Mouse (Mus musculus) embryonic facial prominence, embryonic 15.5 days (tissue): ENCODE results near the gene Fgf13. TPM values are rescaled to one million over a fixed set of nuclear protein-coding genes. Genes with fewer than 3 reads are reported as not detected.
A peak's percentile ranks its signal among the peaks of the same experiment; 100 is the strongest.

Source experiments
- ATAC-seq: fragments of 200-750 bp; cut with Nextera tagmentation; 2 replicates; pipeline ENCODE4 v1.8.0; 2017; ENCODE audit warnings: low read depth, moderate TSS enrichment; ENCODE audit not compliant: insufficient number of reproducible peaks, low FRiP score, low TSS enrichment
- H3K27ac ChIP-seq: fragments of 300-500 bp; sonication (generic); replicated peaks from 2 replicates; pipeline ENCODE4 v1.5.1; 2015; ENCODE audit warnings: mild to moderate bottlenecking, inconsistent platforms
- H3K27me3 ChIP-seq: fragments of 300-500 bp; sonication (generic); 2 replicates; pipeline ENCODE4 v1.6.1; 2015; ENCODE audit warnings: inconsistent platforms
- H3K36me3 ChIP-seq: fragments of 300-500 bp; sonication (generic); 2 replicates; pipeline ENCODE4 v1.6.1; 2015; ENCODE audit warnings: mild to moderate bottlenecking, inconsistent platforms
- H3K4me1 ChIP-seq: fragments of 300-500 bp; sonication (generic); 2 replicates; pipeline ENCODE4 v1.6.1; 2015; ENCODE audit warnings: inconsistent platforms
- H3K4me2 ChIP-seq: fragments of 300-500 bp; sonication (generic); replicated peaks from 2 replicates; pipeline ENCODE4 v1.6.1; 2015; ENCODE audit warnings: mild to moderate bottlenecking, inconsistent platforms
- H3K4me3 ChIP-seq: fragments of 300-500 bp; sonication (generic); replicated peaks from 2 replicates; pipeline ENCODE4 v1.5.1; 2015; ENCODE audit warnings: mild to moderate bottlenecking, inconsistent platforms
- H3K9ac ChIP-seq: fragments of 300-500 bp; sonication (generic); 2 replicates; pipeline ENCODE4 v1.6.1; 2015; ENCODE audit warnings: inconsistent platforms
- H3K9me3 ChIP-seq: fragments of 300-500 bp; sonication (generic); replicated peaks from 2 replicates; pipeline ENCODE4 v1.6.1; 2016; ENCODE audit warnings: inconsistent platforms
- WGBS: fragments of 180-500 bp; shearing (Covaris S2); methylation state at CpG from one replicate; pipeline ENCODE4 v1.1.7; 2015; 5-methylcytosine and 5-hydroxymethylcytosine counted together
- polyA plus RNA-seq: library from polyadenylated mRNA; unstranded; fragments of >200 nt; fragmentation: Nextera tagmentation; extraction: Ambion mirVana; gene quantifications from 2 replicates; pipeline ENCODE4 v1.2.1, GENCODE M21; 2015

The Fgf13 gene
- polyA plus RNA-seq, 1 experiment from 2014 or later = 18.3 TPM

DNA sequence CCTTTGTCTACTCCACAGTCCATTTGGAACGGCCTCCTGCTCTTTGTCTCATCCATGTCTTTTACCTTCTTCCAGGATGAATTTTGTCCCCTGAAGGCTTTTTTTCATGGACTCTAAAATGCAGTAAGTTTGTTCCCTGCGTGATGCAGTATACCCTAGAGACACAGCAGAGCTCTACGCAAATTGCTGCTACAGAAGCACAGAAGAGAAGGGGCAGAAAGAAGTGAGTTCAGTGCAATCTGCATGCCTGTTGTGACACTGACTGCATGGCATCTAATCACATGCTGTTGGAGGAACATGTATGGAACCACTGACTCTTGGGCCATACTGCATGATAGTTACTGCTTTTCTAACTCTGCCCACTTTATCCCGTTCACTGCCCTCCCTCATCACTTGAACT, 388.2 kb downstream of the Fgf13 start:
- Histone ChIP-seq H3K4me2 (no peak overlapping the region), H3K27ac (no peak overlapping the region), H3K9me3 (no peaks in the 10 kb centered on the region), H3K36me3 (no peaks in the 10 kb centered on the region), H3K4me1 (no peaks in the 10 kb centered on the region), H3K27me3 (no peaks in the 10 kb centered on the region), H3K9ac (no peak overlapping the region), H3K4me3 (no peak overlapping the region)
- 67% methylated on average over 4 of the region's 4 CpGs for WGBS
- ATAC-seq = no peak

DNA sequence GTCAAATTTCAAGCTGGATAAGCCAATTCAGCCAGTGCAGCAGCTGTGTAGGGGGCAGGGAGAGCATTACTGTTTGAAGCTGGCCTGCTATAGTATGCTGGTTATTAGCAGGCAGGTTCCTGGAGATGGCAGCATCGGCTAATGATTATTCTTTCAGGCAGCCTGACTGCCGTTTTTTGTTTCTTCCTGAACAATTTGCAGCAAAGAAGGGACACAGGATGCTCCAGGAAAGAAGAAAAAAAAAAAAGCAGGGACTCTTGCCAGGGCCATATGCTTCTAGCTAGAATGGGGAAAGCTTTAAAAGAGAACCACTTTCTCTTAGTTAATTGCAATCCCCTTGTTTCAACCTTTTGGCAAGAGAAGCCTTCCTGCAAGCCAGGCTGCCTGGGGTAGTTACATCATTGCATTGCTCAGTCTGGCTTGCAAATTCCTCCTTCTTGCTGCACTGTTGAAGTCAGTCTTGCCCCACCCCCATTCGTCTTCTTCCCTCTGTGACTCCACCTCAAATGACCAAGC, 388.7 kb downstream of the Fgf13 start:
- no peaks in the 10 kb centered on the region for H3K9me3 ChIP-seq
- 22% methylated on average over 3 of the region's 3 CpGs for WGBS
- no peak overlapping the region for H3K4me3 ChIP-seq
- no peaks in the 10 kb centered on the region for H3K36me3 ChIP-seq
- H3K4me2 ChIP-seq = no peak overlapping the region
- no peak overlapping the region for H3K27ac ChIP-seq
- H3K27me3 ChIP-seq = no peaks in the 10 kb centered on the region
- no peak overlapping the region for H3K9ac ChIP-seq
- ATAC-seq = peak; percentile 57; the same call in 1 of the 2 replicates
- H3K4me1 ChIP-seq = no peaks in the 10 kb centered on the region

DNA sequence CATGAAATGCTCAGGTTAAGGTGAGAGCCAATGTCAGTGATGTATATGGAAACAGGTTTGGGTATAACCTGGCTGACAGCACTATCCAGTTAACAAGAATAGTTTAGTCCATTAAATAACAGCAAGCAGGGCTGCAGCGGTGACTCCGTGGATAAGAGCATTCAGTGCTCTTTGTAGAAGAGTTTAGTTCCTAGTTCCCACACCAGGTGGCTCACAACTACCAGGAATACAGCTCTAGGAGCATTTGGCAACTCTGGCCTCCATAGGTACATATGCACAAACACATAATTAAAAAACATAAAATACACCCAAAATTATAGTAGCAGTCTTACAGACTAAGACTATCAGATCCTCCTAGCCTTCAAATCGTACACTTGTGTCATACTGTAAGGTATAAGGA, 390.2 kb downstream of the Fgf13 start:
- no peaks in the 10 kb centered on the region for H3K9me3 ChIP-seq
- no peaks in the 10 kb centered on the region for H3K4me1 ChIP-seq
- no peak for ATAC-seq
- H3K27ac ChIP-seq = no peak overlapping the region
- H3K4me2 ChIP-seq = no peak overlapping the region
- no peak overlapping the region for H3K9ac ChIP-seq
- 57% methylated on average over 3 of the region's 3 CpGs for WGBS
- H3K4me3 ChIP-seq = no peak overlapping the region
- no peaks in the 10 kb centered on the region for H3K36me3 ChIP-seq
- H3K27me3 ChIP-seq = no peaks in the 10 kb centered on the region

DNA sequence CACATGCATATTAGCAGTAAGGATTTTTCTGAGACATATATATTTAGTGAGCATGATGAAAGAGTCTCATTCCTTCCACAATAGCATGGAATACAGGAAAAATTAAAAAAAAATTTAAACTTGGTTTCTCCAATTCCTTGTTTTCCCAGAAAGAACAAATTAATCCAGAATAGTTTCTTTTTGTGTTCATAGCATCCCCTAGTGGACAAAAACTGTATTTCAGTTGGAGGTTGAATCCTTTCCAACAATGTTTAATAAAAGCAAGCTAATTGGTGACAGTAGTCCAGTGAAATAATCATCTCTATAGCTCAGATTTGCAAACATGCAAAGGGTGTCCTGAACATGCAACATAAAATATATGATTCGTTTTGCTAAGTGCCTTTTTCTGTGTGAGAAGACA, 395.7 kb downstream of the Fgf13 start:
- Histone ChIP-seq H3K27me3 (no peaks in the 10 kb centered on the region), H3K4me1 (no peaks in the 10 kb centered on the region), H3K9me3 (no peaks in the 10 kb centered on the region), H3K27ac (no peak overlapping the region), H3K36me3 (no peaks in the 10 kb centered on the region), H3K9ac (no peak overlapping the region), H3K4me2 (no peak overlapping the region), H3K4me3 (no peak overlapping the region)
- no peak for ATAC-seq
- WGBS = 0% methylated on average over 1 of the region's 1 CpGs

DNA sequence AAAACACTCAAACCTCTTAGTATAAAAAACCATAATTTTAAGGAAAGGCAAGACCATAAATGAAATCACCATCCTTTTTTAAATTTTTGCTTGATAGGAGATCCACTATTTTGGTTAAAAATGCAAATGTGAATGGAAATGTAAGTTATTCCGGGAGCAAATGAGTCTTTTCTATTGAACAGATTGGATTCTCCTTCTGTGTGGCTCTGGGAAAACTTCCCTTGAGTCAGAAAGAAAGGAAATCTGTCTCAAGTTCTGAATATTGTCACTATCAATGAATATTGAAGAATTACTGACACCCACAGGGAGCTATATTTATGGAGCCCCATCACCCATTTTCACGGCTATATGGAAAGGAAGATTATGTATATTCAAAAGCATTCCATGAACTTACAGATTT, 401.1 kb downstream of the Fgf13 start:
- H3K4me1 ChIP-seq = no peaks in the 10 kb centered on the region
- H3K4me3 ChIP-seq = no peak overlapping the region
- H3K9me3 ChIP-seq = no peaks in the 10 kb centered on the region
- no peak overlapping the region for H3K9ac ChIP-seq
- 56% methylated on average over 2 of the region's 2 CpGs for WGBS
- no peak for ATAC-seq
- H3K27me3 ChIP-seq = no peaks in the 10 kb centered on the region
- H3K36me3 ChIP-seq = no peaks in the 10 kb centered on the region
- H3K27ac ChIP-seq = no peak overlapping the region
- H3K4me2 ChIP-seq = no peak overlapping the region

DNA sequence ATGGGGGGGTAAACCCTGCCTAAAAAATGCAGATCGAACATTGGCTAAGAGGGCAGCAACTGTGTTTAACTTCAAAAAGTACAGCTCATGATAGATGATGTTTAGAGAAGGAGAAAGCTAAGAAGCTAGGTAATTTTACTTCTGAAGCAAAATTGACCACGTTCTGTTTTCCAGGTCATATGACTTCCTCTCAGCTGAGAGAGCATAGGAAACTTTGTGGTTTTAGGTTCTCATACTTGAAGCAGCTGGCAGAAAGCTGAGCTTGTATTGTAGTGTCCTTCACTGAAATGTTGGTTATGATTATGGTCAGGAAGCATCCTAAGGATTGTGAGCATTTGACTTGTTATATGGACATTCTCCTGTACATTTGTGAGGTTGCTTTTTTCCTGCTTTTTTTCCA, 425.9 kb downstream of the Fgf13 start:
- Histone ChIP-seq H3K9me3 (no peaks in the 10 kb centered on the region), H3K4me1 (no peaks in the 10 kb centered on the region), H3K4me2 (no peak overlapping the region), H3K27ac (no peak overlapping the region), H3K4me3 (no peak overlapping the region), H3K36me3 (no peaks in the 10 kb centered on the region), H3K9ac (no peak overlapping the region), H3K27me3 (no peaks in the 10 kb centered on the region)
- no peak for ATAC-seq
- 48% methylated on average over 2 of the region's 2 CpGs for WGBS

DNA sequence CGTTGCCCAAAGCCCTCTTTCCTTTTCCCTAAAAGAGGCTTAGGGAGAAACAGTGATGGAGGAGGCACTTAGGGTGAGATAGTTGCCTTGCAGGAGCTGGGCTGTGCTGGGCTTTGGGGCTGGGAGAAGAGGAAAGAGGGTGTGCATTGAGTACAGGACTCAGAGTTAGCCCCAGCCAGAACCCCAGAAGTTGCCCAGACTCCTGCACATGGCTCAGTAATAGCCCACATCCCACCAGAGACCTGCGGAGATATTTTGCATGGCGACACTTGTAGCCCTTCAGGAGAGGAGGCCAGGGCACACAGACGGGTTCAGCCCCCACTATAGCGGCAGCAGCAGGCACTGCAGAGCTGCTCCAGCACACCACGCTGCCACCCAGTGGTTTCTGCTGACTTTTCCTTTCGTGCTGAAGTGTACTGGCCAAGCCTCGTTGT, 432.9 kb downstream of the Fgf13 start:
- no peak overlapping the region for H3K27ac ChIP-seq
- WGBS = 14% methylated on average over 8 of the region's 8 CpGs
- no peak overlapping the region for H3K9ac ChIP-seq
- 0 out of 2 replicates have a peak, but pooled peaks cover 9% of the 10 kb centered on the region for H3K27me3 ChIP-seq
- ATAC-seq = peak; percentile 79
- H3K4me1 ChIP-seq = no peaks in the 10 kb centered on the region
- no peaks in the 10 kb centered on the region for H3K36me3 ChIP-seq
- peak overlapping the region; percentile 64 for H3K4me2 ChIP-seq
- no peaks in the 10 kb centered on the region for H3K9me3 ChIP-seq
- peak overlapping the region; percentile 53 for H3K4me3 ChIP-seq

DNA sequence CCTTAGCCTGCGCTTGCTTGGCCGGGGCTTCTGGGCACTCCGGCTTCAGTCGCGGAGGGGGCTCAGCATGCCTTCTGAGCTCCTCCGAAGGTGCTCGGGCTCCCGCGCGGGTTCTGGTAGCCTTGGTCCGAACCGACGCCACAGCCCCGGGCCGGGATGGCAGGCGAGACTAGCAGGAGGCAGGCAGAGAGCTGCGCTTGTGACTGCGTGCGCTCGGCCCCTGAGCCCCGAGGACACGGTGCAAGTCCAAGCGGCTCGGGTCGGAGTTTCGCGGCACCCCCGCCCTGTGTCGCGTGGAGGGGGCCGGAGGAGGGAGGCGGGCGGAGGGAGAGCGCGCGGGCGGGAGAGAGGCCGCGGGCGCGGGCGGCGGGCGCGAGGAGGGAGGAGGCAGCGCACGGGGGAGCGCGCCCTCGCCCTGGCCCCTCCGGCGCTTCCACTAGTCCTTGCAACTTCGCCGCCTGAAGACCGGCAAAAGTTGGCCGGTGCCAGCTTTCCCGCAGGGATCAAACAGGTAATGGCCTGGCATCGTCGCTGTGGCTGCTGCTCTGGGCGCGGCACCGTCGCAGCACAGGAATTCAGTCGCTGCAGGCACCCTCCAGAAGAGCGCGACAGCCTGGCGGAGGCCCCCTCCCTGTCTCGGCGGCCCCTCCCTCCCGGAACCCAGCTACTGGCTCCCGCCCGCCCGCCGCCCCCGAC, 433.6 kb downstream of the Fgf13 start:
- no peaks in the 10 kb centered on the region for H3K36me3 ChIP-seq
- no peaks in the 10 kb centered on the region for H3K4me1 ChIP-seq
- H3K4me3 ChIP-seq = peak overlapping the region; percentile 53
- peak; percentile 69 for ATAC-seq
- no peaks in the 10 kb centered on the region for H3K9me3 ChIP-seq
- 0 out of 2 replicates have a peak overlapping the region, but pooled peaks have one; percentile 6 for H3K9ac ChIP-seq
- no peak overlapping the region for H3K27ac ChIP-seq
- 20% methylated on average over 55 of the region's 75 CpGs for WGBS
- peak overlapping the region; percentile 64 for H3K4me2 ChIP-seq
- H3K27me3 ChIP-seq = 0 out of 2 replicates have a peak, but pooled peaks cover 9% of the 10 kb centered on the region

DNA sequence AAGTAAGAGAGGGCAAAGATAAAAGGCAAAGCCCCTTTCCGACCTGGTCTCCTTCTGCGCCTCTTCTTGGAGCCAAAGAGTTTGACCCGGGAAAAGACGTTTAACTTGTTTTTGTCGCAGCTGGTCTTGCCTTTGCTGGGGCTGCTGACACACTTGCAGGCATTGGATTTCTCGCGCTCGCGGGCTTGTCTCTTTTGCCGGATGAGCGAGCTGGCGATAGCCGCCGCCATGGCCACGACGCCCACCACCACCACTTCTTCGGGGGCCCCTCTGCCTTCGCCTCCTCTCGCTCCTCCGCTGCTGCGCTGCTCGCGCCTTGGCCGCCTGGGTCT, 434.1 kb downstream of the Fgf13 start:
- peak overlapping the region; percentile 53 for H3K4me3 ChIP-seq
- H3K9me3 ChIP-seq = no peaks in the 10 kb centered on the region
- H3K4me2 ChIP-seq = peak overlapping the region; percentile 64
- 0 out of 2 replicates have a peak, but pooled peaks cover 9% of the 10 kb centered on the region for H3K27me3 ChIP-seq
- H3K9ac ChIP-seq = 0 out of 2 replicates have a peak overlapping the region, but pooled peaks have one; percentile 6
- no peaks in the 10 kb centered on the region for H3K4me1 ChIP-seq
- no peak overlapping the region for H3K27ac ChIP-seq
- ATAC-seq = no peak
- 17% methylated on average over 24 of the region's 24 CpGs for WGBS
- no peaks in the 10 kb centered on the region for H3K36me3 ChIP-seq

DNA sequence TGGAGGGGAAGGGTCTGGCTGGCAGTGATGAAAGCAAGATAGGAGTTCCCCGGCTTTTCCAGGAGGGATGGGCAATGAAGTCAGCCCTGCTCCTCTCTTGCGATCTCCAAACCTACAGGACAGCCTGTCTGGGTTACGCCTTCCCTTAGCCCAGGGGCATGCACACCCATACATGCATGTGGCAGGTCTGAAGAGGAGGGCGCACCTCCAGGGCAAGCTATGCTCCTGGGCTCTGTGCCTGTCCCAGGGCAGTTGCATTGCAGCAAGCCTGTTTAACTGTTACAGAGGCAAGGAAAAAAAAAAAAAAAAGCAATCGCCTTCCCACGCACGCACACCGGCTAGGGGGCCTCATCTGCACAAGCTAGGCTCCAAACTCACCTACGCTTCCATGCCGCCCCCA, 434.5 kb downstream of the Fgf13 start:
- Histone ChIP-seq H3K4me2 (peak overlapping the region; percentile 64), H3K36me3 (no peaks in the 10 kb centered on the region), H3K27me3 (0 out of 2 replicates have a peak, but pooled peaks cover 9% of the 10 kb centered on the region), H3K4me3 (peak overlapping the region; percentile 53), H3K27ac (no peak overlapping the region), H3K9ac (no peak overlapping the region), H3K4me1 (no peaks in the 10 kb centered on the region), H3K9me3 (no peaks in the 10 kb centered on the region)
- no peak for ATAC-seq
- 23% methylated on average over 10 of the region's 10 CpGs for WGBS

DNA sequence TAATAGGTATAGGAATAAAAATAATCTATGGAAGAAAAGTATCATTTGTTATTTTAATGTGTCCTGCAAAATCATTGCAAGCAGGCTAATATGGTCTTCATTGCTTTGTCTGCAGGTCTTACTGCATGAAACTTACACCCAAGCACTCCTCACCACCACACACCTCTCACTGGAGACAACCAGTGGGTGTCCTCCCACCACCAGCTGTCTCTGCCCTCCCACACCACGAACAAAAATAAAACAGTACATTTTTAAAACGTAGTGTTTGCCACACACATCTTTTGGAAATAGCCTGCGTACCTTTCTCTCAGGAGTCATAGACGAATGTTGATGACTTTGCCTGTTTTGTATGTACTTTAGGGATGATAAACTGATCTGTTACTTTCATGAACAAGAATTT, 441.2 kb downstream of the Fgf13 start:
- no peaks in the 10 kb centered on the region for H3K27me3 ChIP-seq
- no peak overlapping the region for H3K27ac ChIP-seq
- H3K9me3 ChIP-seq = no peaks in the 10 kb centered on the region
- no peak overlapping the region for H3K4me2 ChIP-seq
- no peaks in the 10 kb centered on the region for H3K4me1 ChIP-seq
- no peak overlapping the region for H3K9ac ChIP-seq
- no peak for ATAC-seq
- WGBS = 71% methylated on average over 4 of the region's 4 CpGs
- H3K4me3 ChIP-seq = no peak overlapping the region
- no peaks in the 10 kb centered on the region for H3K36me3 ChIP-seq

DNA sequence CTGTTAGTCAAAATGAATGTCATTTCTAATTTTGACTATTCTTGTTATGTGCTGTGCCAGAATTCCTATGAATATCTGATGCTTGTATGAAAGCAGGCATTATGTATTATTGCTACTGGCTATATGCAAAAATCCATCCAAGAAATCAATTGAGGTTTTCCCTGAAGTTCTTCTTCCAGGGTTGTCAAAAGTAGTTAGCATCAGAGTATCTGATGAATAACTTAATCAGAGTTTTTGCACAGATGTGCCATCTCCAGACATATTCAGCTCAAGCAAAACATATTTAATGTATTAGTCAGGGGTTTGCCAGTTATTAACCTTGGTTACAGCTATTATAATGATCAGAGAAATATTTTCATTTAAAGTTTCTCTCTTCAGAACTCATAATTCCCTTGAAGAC, 454.7 kb downstream of the Fgf13 start:
- no peaks in the 10 kb centered on the region for H3K9me3 ChIP-seq
- no peak for ATAC-seq
- no peak overlapping the region for H3K4me2 ChIP-seq
- no peak overlapping the region for H3K4me3 ChIP-seq
- H3K4me1 ChIP-seq = no peaks in the 10 kb centered on the region
- H3K36me3 ChIP-seq = no peaks in the 10 kb centered on the region
- H3K27ac ChIP-seq = no peak overlapping the region
- H3K27me3 ChIP-seq = no peaks in the 10 kb centered on the region
- H3K9ac ChIP-seq = no peak overlapping the region
